Mouse (Mus musculus) mouse embryonic stem cell (cell line): ENCODE results near the gene Gpr132.

Source experiments
- in situ Hi-C, 2 experiments: fragments of 300-500 bp; cut with MboI; formaldehyde crosslinking; loops; 1 replicate in 1 of 2; 3 replicates in 1 of 2; pipeline ENCODE4 v1.14.3; 2019 to 2020; ENCODE audit warnings: low sequenced_read_pairs in 2 of 2, low pct_unique_long_range_greater_than_20kb in 1 of 2, mixed read lengths in 1 of 2; ENCODE audit not compliant: unreplicated experiment in 1 of 2

Gpr132 gene

DNA sequence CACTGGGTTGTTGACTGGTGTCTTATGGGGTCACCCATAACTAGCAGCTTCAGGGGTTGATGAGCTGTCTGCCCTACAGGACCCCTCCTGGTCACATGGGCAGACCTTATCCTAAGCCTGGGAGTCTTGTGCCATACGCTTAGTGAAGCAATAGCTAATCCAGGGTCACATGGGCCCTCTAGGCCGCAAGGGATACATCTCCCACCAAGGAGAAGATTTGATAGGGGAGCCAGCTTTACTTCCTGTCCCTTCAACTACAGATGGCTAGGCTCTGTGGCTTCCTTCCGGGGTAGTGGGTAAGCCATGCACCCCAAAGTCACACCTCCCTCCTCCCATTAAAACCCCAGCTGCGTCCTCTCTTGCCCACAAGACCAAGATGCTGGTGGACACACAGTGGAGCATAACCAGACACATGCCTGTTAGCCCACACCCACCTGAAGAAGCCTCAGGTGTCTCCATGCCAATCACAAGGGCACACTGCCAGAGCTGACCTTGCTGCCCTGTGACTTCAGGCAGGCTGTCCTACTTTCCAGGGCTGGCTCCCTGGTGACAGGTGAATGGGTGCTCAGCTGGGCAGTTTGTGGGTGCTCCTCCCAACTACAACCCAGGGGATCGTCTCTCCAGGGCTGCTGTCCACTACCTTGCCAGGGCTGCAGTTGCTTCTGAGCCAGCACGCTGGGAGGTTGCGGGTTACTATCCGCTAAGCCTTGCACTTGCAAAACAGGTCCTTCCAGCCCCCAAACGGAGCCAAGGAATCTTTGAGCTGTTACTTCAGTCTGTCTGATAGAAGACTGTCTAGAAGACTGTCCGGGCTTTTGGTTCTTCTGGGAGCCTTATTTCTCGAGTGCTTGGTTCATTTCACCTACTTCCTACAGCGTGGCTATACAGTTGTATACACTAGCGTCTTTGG, at the start of gene Gpr132:
Gene Gpr132 (minus strand): TSS at position 51 of the 910 bp plus-strand sequence.
- in situ Hi-C loops, result no loop called here

- in situ Hi-C loops, result no loop called here
Measured at GRCm38 (mm10) chr12:112917486-112917885, 49.5 kb upstream of the Gpr132 start.

- in situ Hi-C loops, result no loop called here
Measured at GRCm38 (mm10) chr12:112916698-112917400, 48.8 kb upstream of the Gpr132 start.

DNA sequence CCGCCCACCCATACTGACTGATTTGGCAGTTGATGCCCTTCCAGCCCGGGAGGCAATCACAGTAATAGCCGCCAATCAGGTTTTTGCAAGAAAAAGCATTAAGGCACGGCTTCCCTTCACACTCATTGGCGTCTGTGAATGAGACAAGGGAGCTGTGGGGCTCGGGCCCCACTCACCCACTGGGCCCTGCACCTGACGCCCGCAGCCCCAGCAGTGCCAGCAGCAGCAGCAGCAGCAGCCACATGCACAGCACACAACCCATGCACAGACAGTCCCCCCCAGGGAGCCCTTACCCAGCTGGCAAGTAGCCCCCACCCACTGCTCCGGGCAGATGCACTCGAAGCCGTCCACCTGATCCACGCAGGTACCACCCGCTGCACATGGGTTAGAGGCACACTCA, 47.6 kb upstream of the Gpr132 start:
- in situ Hi-C loops, result no loop called here

- in situ Hi-C loops, result no loop called here
Measured at GRCm38 (mm10) chr12:112914527-112914926, 46.5 kb upstream of the Gpr132 start.

- in situ Hi-C loops, result no loop called here
Measured at GRCm38 (mm10) chr12:112912951-112913745, 45.1 kb upstream of the Gpr132 start.

GRCm38 (mm10) chr12:112911701-112912100, 43.7 kb upstream of the Gpr132 start:
- in situ Hi-C loops, result no loop called here

GRCm38 (mm10) chr12:112908991-112909390, 41.0 kb upstream of the Gpr132 start:
- in situ Hi-C loops, result no loop called here

GRCm38 (mm10) chr12:112905001-112905400, 37.0 kb upstream of the Gpr132 start:
- in situ Hi-C loops, result no loop called here

DNA sequence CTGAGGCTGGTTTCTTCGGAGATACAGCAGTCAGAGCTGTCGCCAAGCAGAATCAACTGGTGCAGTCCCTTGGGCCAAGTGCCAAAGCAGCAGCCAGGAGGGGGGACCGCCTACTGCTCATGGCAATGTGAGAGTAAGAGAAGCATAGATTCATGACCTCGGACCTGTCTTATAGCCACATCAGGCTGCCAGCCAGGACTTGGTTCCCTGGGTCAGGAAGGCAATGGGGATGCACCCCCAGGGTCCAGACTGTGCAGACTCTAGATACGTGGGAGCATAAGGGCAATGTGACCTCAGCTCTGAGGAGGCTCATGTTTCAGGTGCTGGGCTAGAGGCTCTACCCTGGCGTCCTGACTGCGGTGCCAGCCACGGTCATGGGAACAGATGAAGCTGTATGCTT, 35.9 kb upstream of the Gpr132 start:
- in situ Hi-C loops, result no loop called here

GRCm38 (mm10) chr12:112900641-112901040, 32.6 kb upstream of the Gpr132 start:
- in situ Hi-C loops, result no loop called here

DNA sequence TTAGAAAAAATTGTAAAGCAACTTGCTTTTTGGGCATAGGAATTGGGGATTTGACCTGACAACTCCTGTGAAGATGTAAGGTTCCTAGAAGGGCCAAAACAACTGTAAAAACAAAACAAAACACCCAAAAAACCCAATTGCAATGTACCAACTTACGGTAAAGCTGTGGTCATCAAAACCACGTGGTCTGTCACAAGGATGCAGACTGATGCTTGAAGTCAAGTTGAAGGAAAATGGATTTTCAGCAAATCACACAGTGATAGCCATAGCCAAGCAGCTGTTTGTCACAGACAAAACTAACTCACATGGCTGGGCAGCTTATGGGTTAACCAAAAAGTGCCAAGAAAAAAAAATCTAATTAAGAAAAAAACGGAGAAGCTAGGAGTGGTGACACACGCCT, 30.9 kb upstream of the Gpr132 start:
- in situ Hi-C loops, result no loop called here

DNA sequence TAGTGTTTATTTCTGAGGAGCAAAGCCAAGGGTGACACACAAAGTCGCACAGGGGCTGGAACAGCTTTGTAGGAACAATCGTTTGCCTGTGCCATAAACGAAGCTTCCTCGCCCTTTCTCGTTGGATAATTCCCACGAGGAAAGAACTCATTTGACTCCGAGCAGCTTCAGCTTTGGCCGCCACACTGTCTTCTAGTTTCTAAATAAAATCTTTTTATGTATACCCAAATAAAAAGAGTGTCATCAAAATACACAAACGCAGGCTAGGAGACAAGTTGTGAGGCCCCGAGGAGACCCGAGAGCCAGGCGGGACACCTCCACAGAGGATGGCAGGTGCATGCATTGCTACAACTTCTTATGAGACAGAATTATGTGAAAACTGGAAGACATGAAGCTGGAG, 30.3 kb upstream of the Gpr132 start:
- in situ Hi-C loops, result no loop called here

DNA sequence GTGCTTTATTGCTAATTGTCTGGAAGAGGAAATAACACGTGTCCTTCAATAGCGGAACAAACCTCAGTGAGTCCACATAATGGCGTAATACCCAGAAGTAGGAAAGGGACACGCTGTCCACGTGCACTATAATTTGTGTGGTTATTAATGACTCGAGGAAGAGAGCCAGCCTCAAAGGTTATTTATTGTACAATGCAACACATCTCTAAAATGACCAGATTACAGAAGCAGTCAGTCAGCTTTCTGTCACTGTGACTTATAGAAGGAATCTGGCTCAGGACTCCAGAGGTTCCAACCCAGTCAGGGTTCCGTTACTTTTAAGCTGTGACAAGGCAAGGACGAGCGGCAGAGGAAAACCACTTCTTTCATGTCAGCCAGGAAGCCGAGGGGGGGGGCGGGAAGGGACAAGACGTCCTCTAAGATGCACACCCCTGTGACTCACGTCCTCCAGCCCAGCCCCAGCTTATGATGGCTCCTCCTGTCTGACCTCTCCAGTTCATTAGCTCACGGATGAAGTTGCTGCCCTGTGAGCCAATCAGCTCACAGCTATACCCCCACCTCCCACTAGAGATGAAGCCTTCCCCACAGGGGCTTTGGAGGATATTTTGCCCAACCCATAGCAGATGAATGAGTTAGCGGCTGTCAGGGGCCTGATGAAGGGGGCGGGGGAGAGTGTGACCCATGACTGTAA, 29.6 kb upstream of the Gpr132 start:
- in situ Hi-C loops, result no loop called here

DNA sequence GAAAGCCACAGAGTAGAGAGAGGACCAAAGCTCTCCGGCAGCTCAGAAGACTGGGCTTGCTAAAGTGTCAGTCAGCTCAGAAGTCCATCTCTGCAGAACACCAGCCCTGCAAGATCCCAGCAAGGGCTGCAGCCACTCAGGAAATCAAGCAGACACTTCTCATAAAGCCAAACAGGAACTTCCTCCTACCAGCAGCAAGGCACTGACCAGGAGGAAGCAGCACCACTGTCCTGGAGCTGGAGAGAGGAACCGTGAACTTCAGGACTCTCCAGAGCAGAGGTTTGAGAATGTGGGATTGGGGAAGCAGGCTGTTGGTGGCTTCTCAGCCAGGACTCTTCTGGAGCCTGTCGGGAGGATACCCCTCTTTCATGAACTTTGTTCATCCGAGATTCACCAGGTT, 26.9 kb upstream of the Gpr132 start:
- in situ Hi-C loops, result no loop called here

GRCm38 (mm10) chr12:112894303-112894884, 26.4 kb upstream of the Gpr132 start:
- in situ Hi-C loops, result no loop called here

DNA sequence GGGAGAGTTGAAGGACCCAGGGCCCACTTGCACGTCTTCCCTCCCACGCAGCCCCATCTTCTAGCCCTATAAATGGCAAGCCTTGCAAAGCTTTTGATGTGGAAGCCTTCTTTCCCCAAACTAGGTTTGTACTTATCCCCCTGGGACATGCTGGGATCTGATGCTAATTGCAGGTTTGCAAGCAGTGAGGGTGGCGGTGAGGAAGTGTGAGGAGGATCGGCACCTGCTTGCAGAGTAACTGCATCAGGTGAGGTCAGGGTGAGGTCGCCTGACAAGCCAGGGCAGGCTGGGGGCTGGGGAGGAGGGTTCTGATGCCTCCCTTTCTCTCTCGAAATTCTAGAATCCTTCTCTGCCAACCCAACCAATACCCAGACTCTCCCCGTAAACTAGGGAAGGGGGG, 17.4 kb upstream of the Gpr132 start:
- in situ Hi-C loops, result no loop called here

- in situ Hi-C loops, result no loop called here
Measured at GRCm38 (mm10) chr12:112881301-112881815, 13.3 kb upstream of the Gpr132 start.
